Mouse (Mus musculus) kidney, postnatal 25 days (tissue): ENCODE results near the gene Adssl1.

Experiments
- DNase-seq, 2 experiments: peaks; one replicate each; pipeline ENCODE4 v3.0.0; 2021; ENCODE audit warnings: mixed read lengths in 2 of 2

Adssl1 gene

DNA sequence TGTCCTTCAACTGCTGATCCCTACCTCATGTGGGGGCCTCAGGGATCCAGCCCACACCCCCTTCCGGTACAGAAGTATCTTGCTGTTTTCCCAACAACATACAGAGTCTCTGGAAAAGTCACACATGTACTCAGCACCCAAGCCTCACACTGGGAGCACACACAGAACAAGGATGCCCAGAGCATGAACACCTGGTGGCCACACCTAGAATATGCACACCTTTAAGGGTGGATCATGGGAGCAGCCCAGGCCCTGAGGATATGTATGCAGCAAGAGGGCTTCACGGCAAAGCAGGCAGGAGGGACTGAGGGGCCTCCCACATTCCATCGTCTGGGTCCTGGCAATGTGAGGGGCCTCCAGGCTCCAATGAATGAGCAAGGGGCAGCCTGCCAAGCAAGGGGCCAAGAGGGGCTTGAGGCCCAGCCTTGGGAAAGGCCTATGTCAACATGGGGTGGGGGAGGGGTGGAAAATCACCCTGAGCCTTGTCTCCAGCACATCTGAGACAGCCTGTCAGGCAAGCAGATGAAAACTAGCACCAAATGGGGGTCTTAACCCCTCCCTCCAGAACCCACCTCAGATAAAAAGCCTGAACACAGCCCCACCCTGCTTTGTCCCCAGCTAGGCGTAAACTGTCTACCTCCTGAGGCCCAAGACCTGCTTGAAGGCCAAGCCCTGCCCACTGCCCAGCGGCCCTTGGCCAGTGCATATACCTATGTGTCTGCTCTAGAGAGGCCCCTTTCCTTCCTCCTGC lies 40.9 kb downstream of the Adssl1 start:
- DNase-seq = no peak

DNA sequence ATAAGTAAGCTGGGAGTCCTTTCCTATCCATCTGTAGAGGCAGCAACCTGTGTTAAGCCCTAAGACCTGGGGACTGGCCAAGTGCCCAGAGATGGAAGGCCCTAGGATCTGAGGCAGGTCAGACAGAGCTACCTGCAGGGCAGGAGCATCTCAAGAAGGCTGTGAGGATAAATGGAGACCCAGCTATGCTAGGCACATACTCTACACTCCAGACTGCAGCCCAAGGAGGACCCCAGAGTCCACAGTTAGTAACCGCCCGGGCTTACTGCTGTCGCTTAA lies 41.4 kb downstream of the Adssl1 start:
- DNase-seq = no peak

DNA sequence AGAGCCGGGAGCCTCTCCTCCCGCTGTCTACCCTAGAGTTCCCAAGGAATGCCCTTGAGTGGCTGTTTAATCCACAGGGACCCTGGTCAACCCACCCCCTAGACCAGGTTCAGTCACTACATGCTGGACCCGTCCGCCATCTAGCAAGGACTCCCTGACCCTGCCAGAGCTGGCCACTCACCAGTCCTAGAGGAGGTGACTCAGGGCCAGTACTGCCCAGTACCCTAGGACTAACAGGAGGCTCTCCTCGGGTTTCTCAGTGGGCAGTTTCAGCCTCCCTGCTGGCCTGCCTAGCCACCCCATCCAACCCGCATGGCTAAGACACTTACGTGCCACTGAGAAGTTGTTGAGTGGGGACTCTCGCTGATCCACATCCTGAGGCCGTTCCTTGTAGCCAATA lies 42.0 kb downstream of the Adssl1 start:
- no peak for DNase-seq

DNA sequence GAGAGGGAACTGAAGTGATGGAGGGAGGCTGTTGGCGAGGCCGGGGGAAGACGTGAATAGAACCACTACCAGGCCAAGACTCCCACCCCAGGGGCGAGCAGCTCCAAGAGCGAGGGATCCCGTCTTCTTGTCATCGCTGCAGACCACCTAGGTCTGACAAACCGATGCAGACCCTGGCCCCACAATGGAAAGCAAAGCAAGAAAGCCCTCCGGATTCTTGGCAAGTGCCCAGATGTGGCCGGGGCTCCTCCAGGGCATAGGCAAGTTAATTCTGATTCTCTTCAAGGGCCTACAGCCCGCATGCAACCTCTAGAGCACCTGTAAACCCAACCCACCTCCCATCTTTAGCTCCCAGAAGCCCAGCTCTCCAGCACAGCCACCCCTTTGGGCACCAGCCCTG lies 43.5 kb downstream of the Adssl1 start:
- no peak for DNase-seq

DNA sequence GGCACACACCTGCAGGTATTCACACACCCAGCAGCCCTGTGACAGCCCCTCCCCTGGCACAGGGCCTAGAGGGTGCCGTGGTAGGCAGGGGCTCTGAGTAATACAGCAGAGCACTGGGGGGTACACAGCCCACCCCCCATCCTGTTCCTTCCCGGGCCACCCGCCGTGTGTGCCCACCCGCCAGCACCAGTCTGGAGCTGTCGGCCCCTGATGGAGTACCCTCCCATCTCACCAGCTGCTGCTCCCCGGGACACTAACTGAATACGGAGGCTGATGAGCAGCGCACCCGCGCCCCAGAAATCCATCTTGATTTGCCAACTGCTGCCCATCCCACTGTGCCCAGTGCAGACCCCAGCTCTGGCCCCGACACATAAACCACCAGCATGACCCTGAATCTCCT lies 43.9 kb downstream of the Adssl1 start:
- no peak for DNase-seq

DNA sequence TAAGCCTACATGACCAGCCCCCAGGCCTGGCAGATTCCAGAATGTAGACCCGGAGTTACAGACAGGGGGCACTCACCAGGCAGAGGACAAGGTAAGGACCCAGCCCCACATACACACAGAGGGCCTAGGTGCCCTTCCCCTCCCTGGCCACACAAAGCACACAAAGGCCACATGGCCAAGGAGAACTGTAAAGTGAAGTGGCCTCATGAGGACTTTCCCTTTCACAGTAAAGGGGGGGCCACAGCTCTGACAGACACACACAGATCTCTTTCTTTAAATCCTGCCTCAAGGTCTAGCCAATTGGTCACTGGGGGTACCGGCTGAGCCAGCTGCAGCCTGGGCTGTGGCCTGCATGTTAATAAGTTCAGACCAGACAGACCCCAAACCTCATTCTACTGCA lies 44.3 kb downstream of the Adssl1 start:
- DNase-seq = no peak

DNA sequence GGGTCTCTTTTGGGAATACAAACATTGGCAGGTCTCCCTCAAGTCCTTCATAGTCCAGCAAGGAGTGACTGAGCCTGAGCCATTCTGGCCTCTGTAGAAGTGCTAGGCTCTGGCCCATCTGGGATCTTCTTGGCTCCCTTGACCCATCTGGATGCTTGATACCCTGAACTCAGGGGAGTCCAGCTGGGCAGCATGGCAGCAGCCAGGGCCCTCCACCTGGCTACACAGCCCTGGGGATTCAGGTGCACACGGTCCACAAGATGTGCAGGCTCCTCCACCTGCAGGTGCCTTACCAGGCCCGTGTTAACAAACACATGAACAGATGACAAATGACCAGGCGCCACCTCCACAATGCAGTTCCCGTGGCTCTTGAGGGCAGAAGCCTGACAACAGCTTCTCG lies 44.8 kb downstream of the Adssl1 start:
- DNase-seq = no peak

DNA sequence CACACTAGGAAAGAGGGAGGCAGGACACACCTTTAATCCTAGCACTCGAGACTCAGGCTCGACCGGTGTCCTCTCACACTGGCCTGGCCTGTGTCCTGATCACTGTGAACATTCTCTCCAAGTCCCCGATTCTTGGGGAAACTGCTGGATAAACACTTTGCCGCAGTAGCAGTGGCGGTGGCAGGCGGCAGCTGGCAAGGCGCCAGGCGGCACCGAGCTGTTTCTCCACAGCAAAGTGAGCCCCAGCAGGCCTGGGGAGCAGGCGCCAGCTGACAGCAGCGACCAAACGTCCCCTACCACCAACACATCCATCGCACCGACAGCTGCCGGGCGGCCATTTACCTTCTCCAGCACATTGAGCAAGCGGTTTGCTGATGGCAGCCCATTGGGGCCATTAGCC lies 45.6 kb downstream of the Adssl1 start:
- peak; percentile 63 to 72 for DNase-seq

DNA sequence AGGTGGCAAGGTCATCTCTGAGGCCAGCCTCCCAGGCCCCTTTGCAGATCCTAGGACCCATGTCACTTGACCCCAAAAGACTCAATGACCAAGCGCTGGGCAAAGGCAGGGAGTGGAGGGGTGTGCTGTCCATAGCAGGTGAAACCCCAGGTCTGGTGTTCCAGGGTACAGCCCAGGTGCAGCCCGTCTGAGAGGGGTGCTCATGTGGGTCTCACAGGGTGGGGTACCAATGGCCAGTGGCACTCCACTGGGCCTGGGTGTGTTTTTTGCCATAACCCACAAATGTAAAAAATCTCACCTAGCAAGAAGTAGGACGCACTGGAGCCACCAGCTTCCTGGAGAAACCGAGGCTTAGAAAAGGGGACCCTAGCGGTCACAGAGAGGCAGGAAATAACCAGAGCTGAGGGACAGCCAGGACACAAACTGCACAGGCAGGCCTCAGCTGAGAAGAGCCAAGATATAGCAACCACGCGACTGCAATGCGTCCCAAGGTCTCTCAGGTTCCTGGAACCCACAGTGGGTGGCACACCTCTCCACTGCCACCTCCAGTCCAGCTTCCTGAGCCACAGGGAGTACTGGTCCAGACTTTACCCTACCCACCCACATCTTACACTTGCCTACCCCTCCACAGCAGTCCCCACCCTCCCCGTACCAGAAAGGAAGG lies 46.2 kb downstream of the Adssl1 start:
- no peak for DNase-seq

DNA sequence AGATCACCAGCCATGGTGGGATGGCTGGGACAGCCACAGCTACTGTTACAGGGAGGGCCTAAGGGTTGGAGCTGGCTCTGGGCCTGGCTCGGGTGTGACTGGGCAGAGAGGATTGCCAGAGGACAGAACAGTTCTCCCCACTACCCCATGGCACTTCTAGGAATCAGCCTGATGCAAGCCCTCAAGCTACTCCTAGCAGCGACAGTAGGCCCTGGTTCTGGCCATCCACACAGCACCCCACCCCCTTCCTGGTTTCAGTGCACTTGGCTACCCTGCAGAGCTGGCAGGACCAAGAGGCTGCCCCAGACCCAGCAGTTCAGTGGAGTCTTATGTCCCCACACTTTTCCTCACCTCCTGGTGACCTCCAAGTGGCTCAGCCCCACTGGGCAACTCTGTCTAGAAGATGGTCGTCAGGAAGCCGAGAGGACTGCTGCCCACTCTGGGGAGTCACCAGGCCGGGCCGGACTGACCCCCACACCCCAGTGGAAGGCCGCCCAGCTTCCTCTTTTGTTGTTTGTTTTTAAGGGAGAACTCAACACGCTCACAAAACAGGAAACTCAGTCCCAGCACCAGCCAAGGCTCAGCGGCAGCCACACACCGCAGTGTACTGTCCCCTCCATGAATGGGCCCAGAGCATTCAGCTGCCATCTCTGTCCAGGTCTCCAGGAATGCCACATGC lies 47.9 kb downstream of the Adssl1 start:
- peak; percentile 31 to 50 for DNase-seq

DNA sequence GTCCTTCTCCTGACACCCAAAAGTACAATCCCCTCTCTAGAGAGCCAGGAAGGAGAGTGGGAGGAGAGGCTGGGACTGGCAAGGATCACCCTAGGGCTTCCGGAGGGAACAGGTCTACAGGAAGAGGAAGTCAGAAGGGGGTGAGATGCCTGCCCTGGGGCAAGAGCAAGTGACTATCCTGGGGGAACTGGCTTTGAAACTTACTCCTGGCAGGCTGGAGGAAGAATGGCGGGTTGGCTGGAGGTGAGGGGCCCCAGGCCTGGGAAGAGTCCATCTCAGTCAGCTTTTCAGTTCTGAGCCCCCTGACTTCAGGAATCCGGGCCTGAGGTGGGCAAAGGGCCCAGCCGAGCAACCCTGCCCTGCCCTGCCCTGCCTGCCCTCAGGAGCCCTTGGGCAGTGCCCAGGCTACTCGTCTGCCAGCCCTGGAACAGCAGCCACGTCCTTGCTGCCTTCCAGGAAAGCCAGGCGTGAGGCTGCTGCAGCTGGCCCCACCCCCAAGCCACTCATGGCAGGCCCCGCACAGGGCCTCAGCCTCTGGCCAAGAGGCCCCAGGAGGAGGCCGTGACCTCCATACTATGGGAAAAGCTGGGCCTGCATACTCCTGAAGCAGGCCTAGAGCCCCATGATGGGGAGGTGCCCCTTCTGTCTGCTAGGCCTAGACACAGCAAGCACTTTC lies 51.0 kb downstream of the Adssl1 start:
- DNase-seq = peak in 1 of 2 experiments; percentile 59

DNA sequence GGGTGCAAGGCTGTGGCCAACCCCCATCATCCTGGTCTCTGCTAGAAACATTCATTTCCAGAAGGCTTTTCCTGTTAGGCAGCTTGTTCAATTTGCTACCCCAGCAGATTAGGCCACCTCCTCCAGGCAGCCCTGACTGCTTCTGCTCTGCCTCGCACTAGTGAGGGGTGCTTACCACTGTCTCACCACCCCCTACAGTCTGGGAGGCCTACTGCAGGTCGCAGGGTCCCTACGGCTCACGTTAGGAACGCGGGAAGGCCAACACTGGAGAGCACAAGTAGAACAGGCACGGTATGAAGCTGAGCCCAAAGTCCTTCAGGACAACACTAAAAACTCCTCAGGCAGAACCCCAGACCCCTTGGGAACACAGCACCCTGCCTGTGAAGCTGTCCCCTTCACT lies 52.0 kb downstream of the Adssl1 start:
- DNase-seq = peak in 1 of 2 experiments; percentile 47

DNA sequence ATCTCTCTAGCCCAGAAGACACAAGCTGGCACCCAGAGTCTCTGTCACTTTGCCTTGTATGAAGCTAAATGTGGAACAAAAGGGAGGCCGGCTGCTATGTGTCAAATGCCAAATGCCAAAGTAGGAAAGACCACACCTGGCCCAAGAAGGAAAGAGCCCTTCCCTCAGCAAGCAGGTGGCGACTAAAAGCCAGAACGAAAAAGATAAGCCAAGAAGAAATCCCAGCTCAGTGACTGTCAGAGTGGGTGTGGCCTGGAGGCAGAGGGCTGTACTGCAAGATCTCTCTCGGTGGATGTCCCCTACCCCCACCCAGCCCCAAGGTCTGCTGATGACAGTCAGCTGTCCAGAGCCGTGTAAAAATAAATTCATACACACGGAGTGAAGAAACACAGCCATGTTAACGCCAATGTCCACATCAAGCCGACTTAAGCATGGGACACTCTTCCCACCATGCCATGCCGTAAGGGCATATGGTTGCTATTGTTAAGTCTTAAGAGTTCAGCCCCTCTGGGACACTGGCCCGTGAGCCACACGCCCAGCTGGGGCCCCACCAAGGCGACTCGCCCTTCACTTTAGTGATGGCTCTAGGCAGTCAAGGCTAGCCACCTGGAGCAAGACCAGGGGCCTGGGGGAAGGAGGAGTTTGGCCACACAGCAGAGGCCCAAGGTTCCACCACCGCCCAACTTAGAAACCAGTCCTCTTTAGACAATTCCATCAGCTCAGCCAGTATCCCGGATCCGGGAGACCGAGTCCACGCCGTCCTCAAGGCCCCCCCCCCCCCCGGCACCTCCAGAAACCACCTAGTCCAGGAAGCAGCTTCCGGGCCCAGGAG lies 53.1 kb downstream of the Adssl1 start:
- DNase-seq = peak in 1 of 2 experiments; percentile 40

DNA sequence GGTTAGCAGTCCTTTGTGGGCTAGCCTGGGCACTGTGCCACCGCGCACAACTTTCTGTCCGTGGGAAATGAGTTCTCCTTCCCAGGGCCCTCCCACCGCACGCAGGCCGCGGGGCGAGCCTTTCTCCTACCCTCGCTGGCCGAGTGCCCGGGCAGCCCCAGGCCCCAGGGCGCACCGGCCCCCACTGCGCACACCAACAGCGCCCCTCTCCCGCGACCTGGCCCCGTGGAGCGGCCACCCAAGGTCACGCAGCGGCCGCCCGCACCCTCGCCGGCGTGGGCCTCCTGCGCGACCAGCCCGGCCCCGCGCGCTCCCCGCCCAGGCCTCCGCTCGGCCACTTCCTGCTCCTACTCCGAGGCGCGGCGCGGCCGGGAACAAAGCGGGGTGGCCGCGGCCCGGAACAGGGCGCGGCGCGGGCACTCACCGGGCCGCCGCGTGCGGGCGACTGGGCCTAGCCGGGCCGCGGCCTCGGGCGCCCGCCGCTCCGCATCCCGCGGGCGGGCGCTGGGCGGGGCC lies 53.8 kb downstream of the Adssl1 start:
- peak; percentile 48 to 78 for DNase-seq

DNA sequence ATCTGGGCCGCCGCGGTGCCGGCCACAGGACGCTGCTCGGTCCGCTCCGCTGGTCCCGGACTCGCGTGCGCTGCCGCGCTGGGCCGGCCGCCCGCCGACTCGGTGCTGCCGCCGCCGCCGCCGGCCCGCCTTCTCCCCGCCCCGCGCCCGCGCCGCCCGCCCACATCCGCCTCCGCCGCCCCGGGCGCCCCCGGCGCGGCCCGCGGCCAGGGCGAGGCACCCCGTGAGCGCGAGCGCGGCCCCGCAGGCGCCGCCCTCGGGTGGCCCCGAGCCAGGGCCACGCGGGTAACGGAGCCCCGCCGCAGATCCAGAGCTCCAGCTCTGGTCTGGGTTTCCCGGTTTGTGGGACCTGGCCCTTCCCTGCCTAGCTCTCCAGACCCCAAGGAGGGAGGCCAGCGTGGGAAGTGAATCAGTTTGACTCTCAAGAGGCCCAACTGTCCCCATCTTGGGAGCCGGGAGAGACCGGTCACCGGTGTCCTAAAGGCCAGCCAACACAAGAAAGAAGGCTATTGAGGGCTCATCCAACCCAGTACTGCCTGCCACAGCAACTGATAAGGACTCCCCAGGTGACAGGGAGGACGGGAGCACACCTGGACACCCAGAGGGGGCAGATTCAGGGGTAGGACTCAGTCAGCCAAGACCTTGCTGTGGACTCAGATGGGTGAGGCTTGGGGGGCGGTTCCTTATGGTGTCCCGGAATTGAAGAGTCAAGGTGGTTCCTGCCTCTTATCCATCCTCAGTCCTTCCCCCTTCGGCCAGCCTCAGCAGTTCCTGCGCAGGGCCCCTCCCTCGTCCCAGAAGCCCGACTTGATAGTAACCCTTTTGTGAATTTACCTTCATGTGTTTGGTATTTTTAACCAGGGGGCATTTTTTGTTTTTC lies 54.5 kb downstream of the Adssl1 start, which contains the start of gene Akt1:
Gene Akt1, minus strand, starts transcription at position 753 of the 880 bp plus-strand sequence.
- DNase-seq = peak; percentile 55 to 79

DNA sequence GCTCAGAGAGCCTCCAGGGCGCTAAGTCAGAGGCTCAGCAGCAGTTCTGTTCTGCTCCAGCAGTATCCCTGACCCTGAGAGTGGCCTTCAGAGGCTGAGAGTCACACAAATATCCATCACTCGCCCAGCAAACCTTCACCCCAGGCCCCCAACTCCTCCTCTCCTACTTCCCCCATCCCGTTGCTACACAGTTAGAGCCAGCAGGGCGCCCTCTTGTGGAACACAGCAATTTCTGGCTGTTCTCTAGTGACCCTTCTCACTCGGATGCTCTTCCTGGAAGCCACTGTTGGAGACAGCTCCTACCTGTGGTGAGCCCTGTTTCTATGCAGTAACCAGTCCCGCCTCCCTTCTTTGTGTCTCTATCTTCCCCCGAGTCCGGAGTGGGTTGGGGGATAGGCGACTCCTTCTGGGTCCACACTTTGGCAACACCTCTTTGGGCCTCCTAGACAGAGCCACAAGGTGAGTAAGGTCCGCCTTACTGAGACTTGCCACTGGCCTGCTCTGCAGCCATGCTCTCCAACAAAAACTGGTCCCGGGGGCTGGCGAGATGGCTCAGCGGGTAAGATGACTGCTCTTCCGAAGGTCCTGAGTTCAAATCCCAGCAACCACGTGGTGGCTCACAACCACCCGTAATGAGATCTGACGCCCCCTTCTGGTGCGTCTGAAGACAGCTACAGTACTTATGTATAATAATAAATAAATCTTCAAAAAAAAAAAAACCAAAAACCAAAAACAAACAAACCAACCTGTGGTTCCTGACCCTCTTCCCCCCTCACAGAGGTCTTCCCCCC lies 55.6 kb downstream of the Adssl1 start:
- peak; percentile 86 to 91 for DNase-seq

DNA sequence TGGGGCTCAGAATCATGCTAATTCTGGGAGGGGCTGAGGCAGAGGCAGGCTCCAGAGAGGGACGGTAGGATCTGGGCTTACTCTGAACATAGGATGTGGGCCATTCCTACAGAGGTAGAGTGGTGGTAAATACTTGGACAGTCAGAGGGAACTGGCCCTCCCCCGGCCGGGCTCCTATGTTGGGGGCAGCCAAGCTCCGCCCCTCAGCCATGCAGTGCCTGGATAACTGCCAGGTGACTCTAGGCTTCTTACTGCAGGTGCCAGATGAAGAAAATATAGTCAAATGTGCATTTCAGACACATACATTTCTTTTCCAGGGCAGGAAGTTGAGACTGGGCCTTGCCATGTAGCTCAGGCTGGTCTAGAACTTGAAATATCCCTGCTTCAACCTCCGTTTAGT lies 57.2 kb downstream of the Adssl1 start:
- no peak for DNase-seq

DNA sequence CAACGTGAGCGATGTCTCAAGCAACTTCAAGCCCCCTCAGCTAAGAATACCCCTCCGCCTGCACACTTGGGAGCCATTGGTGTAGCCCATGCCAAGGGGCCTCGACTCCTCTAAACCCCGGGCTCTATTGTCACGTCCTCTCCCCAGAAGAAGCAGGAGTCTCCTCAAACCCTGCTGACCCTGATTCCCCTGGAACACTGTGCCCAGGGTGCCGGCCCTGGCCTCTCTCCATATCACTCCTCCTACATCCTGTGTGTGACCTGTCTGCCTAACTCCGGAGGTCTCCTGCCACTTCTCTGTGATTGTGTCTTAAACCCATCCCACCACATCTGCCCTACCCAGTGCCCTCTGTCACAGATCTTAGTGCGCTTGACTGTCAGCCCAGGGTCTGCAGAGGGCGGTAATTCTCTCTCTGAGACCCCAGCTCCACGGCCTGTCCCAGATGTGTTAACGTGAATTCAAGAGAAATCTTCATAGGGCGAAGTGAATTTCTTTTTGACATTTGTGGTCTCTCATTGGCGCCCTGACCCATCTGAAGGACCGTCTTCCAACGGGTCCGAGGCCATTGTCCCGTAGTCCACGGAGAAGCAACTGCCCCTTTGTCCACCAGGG lies 58.2 kb downstream of the Adssl1 start:
- no peak for DNase-seq

DNA sequence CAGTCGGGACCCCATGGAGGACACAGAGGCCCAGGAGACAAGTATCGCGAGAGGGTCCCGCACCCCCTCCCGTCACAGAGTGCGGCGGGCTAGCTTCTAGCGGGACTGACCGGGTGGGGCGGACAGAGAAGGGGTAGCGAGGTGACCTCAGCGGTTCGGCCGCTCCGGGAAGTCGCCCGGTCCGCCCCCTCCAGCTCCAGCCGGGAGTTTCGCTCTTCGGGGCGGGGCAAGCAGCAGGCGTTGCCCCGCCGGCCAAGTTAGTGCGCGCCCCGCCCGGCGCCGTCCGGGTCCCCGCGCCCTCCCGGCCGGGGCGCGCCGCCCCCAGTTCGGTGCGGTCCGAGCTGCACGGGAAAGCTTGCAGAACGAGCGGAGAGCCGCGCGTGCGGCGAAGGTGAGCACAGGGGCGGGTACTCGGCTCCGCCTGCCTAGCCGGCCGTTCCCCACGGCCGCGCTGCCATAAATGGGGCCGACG lies 58.7 kb downstream of the Adssl1 start, which contains the start of gene Zbtb42:
Gene Zbtb42, plus strand, starts transcription at position 274 of the 472 bp plus-strand sequence.
- DNase-seq = peak; percentile 68 to 86
